ENCODE assay signal across 8 mouse cellular contexts in the genomic region with DNA sequence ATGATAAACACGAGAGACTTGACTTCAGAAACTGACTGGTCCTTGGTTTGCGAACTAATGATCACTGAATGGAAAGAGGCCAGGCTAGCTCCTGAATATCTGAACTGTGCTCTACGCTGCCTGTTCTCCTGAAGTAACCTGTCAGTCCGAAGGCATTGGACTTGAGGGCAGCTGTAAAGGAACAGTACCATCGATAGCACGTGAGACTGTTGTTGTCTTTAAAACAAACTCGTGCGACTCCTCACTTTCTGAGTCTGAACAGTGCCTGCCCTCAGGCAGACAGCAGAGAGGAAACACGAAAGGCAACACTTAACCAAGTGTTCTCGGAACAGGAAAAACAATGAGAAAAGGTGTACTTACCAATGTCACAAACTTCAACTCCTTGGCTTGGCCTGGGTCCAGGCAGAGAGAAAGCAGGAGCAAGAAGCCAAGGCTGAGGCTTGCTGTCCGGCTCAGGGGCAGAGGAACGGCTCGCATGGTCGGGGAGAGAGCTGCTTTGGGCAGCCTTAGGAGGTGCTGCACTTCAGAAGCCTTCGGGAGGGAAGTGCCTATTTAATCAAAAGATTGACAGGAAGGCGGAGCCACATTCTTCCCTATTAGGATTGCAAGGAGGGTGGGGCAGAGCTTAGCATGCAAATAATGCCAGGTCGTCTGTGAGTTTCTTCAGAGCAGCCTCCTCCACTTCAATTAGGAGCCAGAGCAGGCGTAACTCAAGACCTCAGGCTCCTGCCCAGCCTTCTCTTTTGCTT. TPM values are rescaled to one million over a fixed set of nuclear protein-coding genes. Genes with fewer than 3 reads are reported as not detected.
DNase-seq lines count a peak whose midpoint lies in the region; ATAC-seq lines count a peak whose summit lies in the region.

Gene Acpp, minus strand, starts transcription at position 566 of the 749 bp plus-strand sequence.

- no peaks in the 10 kb centered on the region for H3K9me3 ChIP-seq in forebrain, embryonic 11.5 days (ENCODE audit: control insufficient read depth, low read length)
- no peaks in the 10 kb centered on the region for H3K9me3 ChIP-seq in liver, embryonic 13.5 days (replicated peaks)

- no peaks in the 10 kb centered on the region; the same call in 1 of the 2 replicates for H3K4me1 ChIP-seq in forebrain, embryonic 11.5 days (replicated peaks; ENCODE audit: control insufficient read depth, insufficient read depth, low read length)
- 0 out of 2 replicates have a peak, but pooled peaks cover 4% of the 10 kb centered on the region for H3K4me1 ChIP-seq in liver, embryonic 13.5 days (replicated peaks)

- peak within 1 kb of the TSS; percentile 24; the same call in 1 of the 2 replicates for H3K9ac ChIP-seq in forebrain, embryonic 11.5 days (ENCODE audit: low read length)
- no peak within 1 kb of the TSS for H3K9ac ChIP-seq in liver, embryonic 13.5 days

- no peaks in the 10 kb centered on the region for H3K27me3 ChIP-seq in forebrain, embryonic 11.5 days (ENCODE audit: control insufficient read depth, insufficient read depth, low read length)
- no peaks in the 10 kb centered on the region for H3K27me3 ChIP-seq in liver, embryonic 13.5 days

- no peak within 1 kb of the TSS for H3K4me3 ChIP-seq in forebrain, embryonic 11.5 days (ENCODE audit: low read depth, low read length)
- peak within 1 kb of the TSS; percentile 14; the same call in 1 of the 2 replicates for H3K4me3 ChIP-seq in liver, embryonic 13.5 days (replicated peaks)

- peak; percentile 65 for ATAC-seq in forebrain, embryonic 11.5 days (replicated peaks; ENCODE audit: low FRiP score)
- ATAC-seq in liver, embryonic 13.5 days (ENCODE audit: low read depth), result peak; percentile 41; the same call in 1 of the 2 replicates

- WGBS in forebrain, embryonic 11.5 days, result 22% methylated on average over 18 of the region's 18 CpGs
- 19% methylated on average over 18 of the region's 18 CpGs for WGBS in liver, embryonic 13.5 days (ENCODE audit: insufficient replicate concordance)

- peak within 1 kb of the TSS; percentile 31; the same call in 1 of the 2 replicates for H3K4me2 ChIP-seq in forebrain, embryonic 11.5 days (ENCODE audit: low read depth, low read length, severe bottlenecking)
- H3K4me2 ChIP-seq in liver, embryonic 13.5 days, result peak within 1 kb of the TSS; percentile 41

- H3K27ac ChIP-seq in forebrain, embryonic 11.5 days (ENCODE audit: low read depth, low read length), result no peak within 1 kb of the TSS
- no peak within 1 kb of the TSS for H3K27ac ChIP-seq in liver, embryonic 13.5 days

- H3K36me3 ChIP-seq in forebrain, embryonic 11.5 days (ENCODE audit: control insufficient read depth, insufficient read depth, low read length), result no peaks in the 10 kb centered on the region
- no peaks in the 10 kb centered on the region for H3K36me3 ChIP-seq in liver, embryonic 13.5 days

- peak; percentile 68 for DNase-seq in urinary bladder, postnatal 14 days (ENCODE audit: low spot score)
- no peak for DNase-seq in urinary bladder, postnatal 10 days (ENCODE audit: low spot score)
- DNase-seq in forebrain, embryonic 11.5 days (ENCODE audit: low spot score), result peak; percentile 67
- peak; percentile 8 for DNase-seq in hindlimb bud, embryonic 11.5 days (ENCODE audit: extremely low spot score, low read depth, low spot score)
- DNase-seq in liver, embryonic 13.5 days, result peak; percentile 29
- DNase-seq in naive thymus-derived CD4-positive, alpha-beta T cell, adult 2 months (ENCODE audit: low read depth), result peak; percentile 67
- peak; percentile 17 to 50 for DNase-seq in thymus, adult 18-20 months
- no peak for DNase-seq in right cerebral cortex, postnatal 10 days (ENCODE audit: low spot score in 2 of 2)

RNA-seq across cellular contexts. Expression of gene Acpp, which starts in this region (rescaled TPM):
- polyA plus RNA-seq in forebrain, embryonic 11.5 days (2014; fragmentation: Nextera tagmentation; extraction: Ambion mirVana), result 0.31 and 0.40 TPM in 2 replicates
- polyA plus RNA-seq in liver, embryonic 13.5 days (2015; fragmentation: Nextera tagmentation; extraction: Ambion mirVana), result 0.07 and 0.14 TPM in 2 replicates

Comparison
In these comparisons a context has a peak if more than half of its experiments do, and no peak if none do; other contexts are left out.
1. DNase-seq: peak in urinary bladder, postnatal 14 days (single experiment), hindlimb bud, embryonic 11.5 days (single experiment), naive thymus-derived CD4-positive, alpha-beta T cell, adult 2 months (single experiment) and thymus, adult 18-20 months (2 of 2); none in urinary bladder, postnatal 10 days (single experiment) and right cerebral cortex, postnatal 10 days (0 of 2).
2. Peak in DNase-seq, ATAC-seq, H3K9ac ChIP-seq and H3K4me2 ChIP-seq in forebrain, embryonic 11.5 days; RNA of the gene not detected or under 1 TPM.
3. Peak in DNase-seq, ATAC-seq, H3K4me3 ChIP-seq and H3K4me2 ChIP-seq in liver, embryonic 13.5 days; RNA of the gene not detected or under 1 TPM.